Mouse (Mus musculus): ENCODE measurements at regions not wholly inside any gene's neighbourhood (a gene's known extent, or its start where the extent isn't known, plus 50 kb on each side); places are given as distances from the start of the nearest gene placed in this dataset.

DNA sequence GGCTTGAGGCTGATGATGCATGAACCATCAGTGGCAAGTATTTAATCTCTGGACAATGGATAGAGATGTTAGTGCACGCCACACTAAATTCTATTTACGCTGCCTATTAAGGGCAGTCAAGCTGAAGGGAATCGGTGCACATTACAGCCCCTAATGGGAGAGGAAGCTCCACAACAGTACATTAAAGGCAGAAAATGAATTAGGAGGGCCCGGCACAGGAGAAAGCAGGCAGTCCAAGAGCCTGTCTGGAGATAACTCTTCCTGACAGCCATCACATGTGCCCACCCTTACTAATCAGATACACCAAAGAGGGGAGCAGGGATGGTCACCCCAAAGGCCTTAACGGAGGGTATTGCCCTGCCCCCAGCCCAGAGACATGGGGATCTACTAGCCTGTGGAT lies 118.7 kb upstream of the Mafb start:
- no peak for TF ChIP-seq CTCF (IDR thresholded peaks at IDR 0.05; ENCODE audit: low read depth)
- no peak for TF ChIP-seq EP300 (IDR thresholded peaks at IDR 0.05; ENCODE audit: low read depth)
